Mouse (Mus musculus) neural tube, embryonic 15.5 days (tissue): Measurements from ENCODE around the gene Sema4g. TPM values are rescaled to one million over a fixed set of nuclear protein-coding genes. Genes with fewer than 3 reads are reported as not detected.
A peak's percentile ranks its signal among the peaks of the same experiment; 100 is the strongest.

Experiments
- ATAC-seq: fragments of 200-750 bp; cut with Nextera tagmentation; 2 replicates; pipeline ENCODE4 v1.8.0; 2017; ENCODE audit warnings: mild to moderate bottlenecking, moderate TSS enrichment, moderate library complexity; ENCODE audit not compliant: low FRiP score
- H3K27ac ChIP-seq: fragments of 300-500 bp; sonication (generic); replicated peaks from 2 replicates; pipeline ENCODE4 v1.5.1; 2015; ENCODE audit warnings: mild to moderate bottlenecking, inconsistent platforms
- H3K27me3 ChIP-seq: fragments of 300-500 bp; sonication (generic); replicated peaks from 2 replicates; pipeline ENCODE4 v1.6.1; 2015; ENCODE audit warnings: inconsistent platforms
- H3K36me3 ChIP-seq: fragments of 300-500 bp; sonication (generic); 2 replicates; pipeline ENCODE4 v1.6.1; 2015; ENCODE audit warnings: inconsistent platforms
- H3K4me1 ChIP-seq: fragments of 300-500 bp; sonication (generic); 2 replicates; pipeline ENCODE4 v1.6.1; 2015; ENCODE audit warnings: inconsistent platforms
- H3K4me2 ChIP-seq: fragments of 300-500 bp; sonication (generic); 2 replicates; pipeline ENCODE4 v1.6.1; 2015; ENCODE audit warnings: inconsistent platforms, mild to moderate bottlenecking, moderate library complexity
- H3K4me3 ChIP-seq: fragments of 300-500 bp; sonication (generic); replicated peaks from 2 replicates; pipeline ENCODE4 v1.5.1; 2015; ENCODE audit warnings: mild to moderate bottlenecking, inconsistent platforms
- H3K9ac ChIP-seq: fragments of 300-500 bp; sonication (generic); replicated peaks from 2 replicates; pipeline ENCODE4 v1.6.1; 2015; ENCODE audit warnings: mild to moderate bottlenecking, inconsistent platforms
- H3K9me3 ChIP-seq: fragments of 300-500 bp; sonication (generic); replicated peaks from 2 replicates; pipeline ENCODE4 v1.6.1; 2016; ENCODE audit warnings: inconsistent platforms
- WGBS: fragments of 180-500 bp; shearing (Covaris S2); methylation state at CpG from one replicate; pipeline ENCODE4 v1.1.7; 2015; ENCODE audit warnings: mixed read lengths; 5-methylcytosine and 5-hydroxymethylcytosine counted together
- polyA plus RNA-seq: library from polyadenylated mRNA; unstranded; fragments of >200 nt; fragmentation: Nextera tagmentation; extraction: Ambion mirVana; gene quantifications from 2 replicates; pipeline ENCODE4 v1.2.1, GENCODE M21; 2015

Sema4g gene
- polyA plus RNA-seq, 1 experiment from 2014 or later: 19.4 TPM

GRCm38 (mm10) chr19:44987004-44987403 lies 1.9 kb upstream of the Sema4g start:
- Histone ChIP-seq H3K9ac (no peak overlapping the region), H3K4me3 (no peak overlapping the region), H3K27ac (no peak overlapping the region), H3K4me1 (peaks cover 34% of the 10 kb centered on the region), H3K27me3 (0 out of 2 replicates have a peak, but pooled peaks cover 2% of the 10 kb centered on the region), H3K9me3 (no peaks in the 10 kb centered on the region), H3K36me3 (peaks cover 3% of the 10 kb centered on the region), H3K4me2 (no peak overlapping the region)
- 73% methylated on average over 6 of the region's 6 CpGs for WGBS
- no peak for ATAC-seq

- Histone ChIP-seq H3K27me3 (0 out of 2 replicates have a peak, but pooled peaks cover 2% of the 10 kb centered on the region), H3K4me1 (peaks cover 41% of the 10 kb centered on the region), H3K4me2 (no peak overlapping the region), H3K9me3 (no peaks in the 10 kb centered on the region), H3K9ac (no peak overlapping the region), H3K4me3 (no peak overlapping the region), H3K27ac (no peak overlapping the region), H3K36me3 (peaks cover 6% of the 10 kb centered on the region; the same call in 1 of the 2 replicates)
- ATAC-seq: no peak
- 63% methylated on average over 6 of the region's 6 CpGs for WGBS
Observed at GRCm38 (mm10) chr19:44987851-44988250, 1.1 kb upstream of the Sema4g start.

GRCm38 (mm10) chr19:44988321-44988720 lies 580 bp upstream of the Sema4g start:
- Histone ChIP-seq H3K27ac (peak overlapping the region; percentile 78; the same call in 1 of the 2 replicates), H3K9me3 (no peaks in the 10 kb centered on the region), H3K27me3 (0 out of 2 replicates have a peak, but pooled peaks cover 2% of the 10 kb centered on the region), H3K4me1 (peaks cover 41% of the 10 kb centered on the region), H3K36me3 (peaks cover 11% of the 10 kb centered on the region; the same call in 1 of the 2 replicates), H3K4me3 (peak overlapping the region; percentile 87), H3K9ac (peak overlapping the region; percentile 84), H3K4me2 (peak overlapping the region; percentile 85)
- no peak for ATAC-seq
- 23% methylated on average over 9 of the region's 9 CpGs for WGBS

GRCm38 (mm10) chr19:44989567-44990495 lies 930 bp downstream of the Sema4g start:
- H3K36me3 ChIP-seq: peaks cover 24% of the 10 kb centered on the region
- H3K27me3 ChIP-seq: 0 out of 2 replicates have a peak, but pooled peaks cover 2% of the 10 kb centered on the region
- peak overlapping the region; percentile 78 for H3K27ac ChIP-seq
- no peaks in the 10 kb centered on the region for H3K9me3 ChIP-seq
- H3K4me3 ChIP-seq: peak overlapping the region; percentile 87
- peaks cover 41% of the 10 kb centered on the region for H3K4me1 ChIP-seq
- peak; percentile 27; the same call in 1 of the 2 replicates for ATAC-seq
- WGBS: 6% methylated on average over 21 of the region's 22 CpGs
- H3K4me2 ChIP-seq: peak overlapping the region; percentile 85
- H3K9ac ChIP-seq: peak overlapping the region; percentile 84

- H3K9me3 ChIP-seq: no peaks in the 10 kb centered on the region
- 67% methylated on average over 8 of the region's 8 CpGs for WGBS
- H3K9ac ChIP-seq: no peak overlapping the region
- ATAC-seq: no peak
- H3K4me1 ChIP-seq: peaks cover 41% of the 10 kb centered on the region
- peaks cover 28% of the 10 kb centered on the region for H3K36me3 ChIP-seq
- peak overlapping the region; percentile 85 for H3K4me2 ChIP-seq
- H3K4me3 ChIP-seq: peak overlapping the region; percentile 87; the same call in 1 of the 2 replicates
- H3K27ac ChIP-seq: peak overlapping the region; percentile 78; the same call in 1 of the 2 replicates
- 0 out of 2 replicates have a peak, but pooled peaks cover 2% of the 10 kb centered on the region for H3K27me3 ChIP-seq
Observed at GRCm38 (mm10) chr19:44991031-44991430, 2.1 kb downstream of the Sema4g start.

GRCm38 (mm10) chr19:44992246-44992645 lies 3.3 kb downstream of the Sema4g start:
- H3K4me2 ChIP-seq: 0 out of 2 replicates have a peak overlapping the region, but pooled peaks have one; percentile 1
- no peak overlapping the region for H3K4me3 ChIP-seq
- H3K27me3 ChIP-seq: no peaks in the 10 kb centered on the region
- no peak overlapping the region for H3K9ac ChIP-seq
- no peaks in the 10 kb centered on the region for H3K9me3 ChIP-seq
- no peak for ATAC-seq
- H3K36me3 ChIP-seq: peaks cover 39% of the 10 kb centered on the region
- 58% methylated on average over 7 of the region's 7 CpGs for WGBS
- peaks cover 41% of the 10 kb centered on the region for H3K4me1 ChIP-seq
- H3K27ac ChIP-seq: no peak overlapping the region

- Histone ChIP-seq H3K4me3 (no peak overlapping the region), H3K4me1 (peaks cover 41% of the 10 kb centered on the region), H3K27me3 (no peaks in the 10 kb centered on the region), H3K9ac (no peak overlapping the region), H3K36me3 (peaks cover 44% of the 10 kb centered on the region), H3K9me3 (no peaks in the 10 kb centered on the region), H3K27ac (no peak overlapping the region), H3K4me2 (0 out of 2 replicates have a peak overlapping the region, but pooled peaks have one; percentile 1)
- ATAC-seq: no peak
- WGBS: 57% methylated on average over 7 of the region's 7 CpGs
Observed at GRCm38 (mm10) chr19:44992712-44993111, 3.8 kb downstream of the Sema4g start.

GRCm38 (mm10) chr19:44997786-44998185 lies 8.9 kb downstream of the Sema4g start:
- no peak overlapping the region for H3K4me3 ChIP-seq
- no peaks in the 10 kb centered on the region for H3K9me3 ChIP-seq
- no peak overlapping the region for H3K27ac ChIP-seq
- no peaks in the 10 kb centered on the region for H3K4me1 ChIP-seq
- no peak overlapping the region for H3K4me2 ChIP-seq
- no peaks in the 10 kb centered on the region for H3K27me3 ChIP-seq
- H3K9ac ChIP-seq: no peak overlapping the region
- WGBS: 88% methylated on average over 11 of the region's 11 CpGs
- peaks cover 86% of the 10 kb centered on the region for H3K36me3 ChIP-seq
- ATAC-seq: no peak

GRCm38 (mm10) chr19:44999647-45000046 lies 10.7 kb downstream of the Sema4g start:
- no peak overlapping the region for H3K27ac ChIP-seq
- ATAC-seq: no peak
- 82% methylated on average over 8 of the region's 8 CpGs for WGBS
- peaks cover 88% of the 10 kb centered on the region for H3K36me3 ChIP-seq
- peaks cover 18% of the 10 kb centered on the region; the same call in 1 of the 2 replicates for H3K4me1 ChIP-seq
- H3K9ac ChIP-seq: no peak overlapping the region
- no peak overlapping the region for H3K4me2 ChIP-seq
- no peak overlapping the region for H3K4me3 ChIP-seq
- H3K9me3 ChIP-seq: no peaks in the 10 kb centered on the region
- H3K27me3 ChIP-seq: no peaks in the 10 kb centered on the region

GRCm38 (mm10) chr19:45002301-45002700 lies 13.4 kb downstream of the Sema4g start:
- Histone ChIP-seq H3K27ac (no peak overlapping the region), H3K4me3 (no peak overlapping the region), H3K4me2 (no peak overlapping the region), H3K4me1 (peaks cover 37% of the 10 kb centered on the region), H3K9me3 (no peaks in the 10 kb centered on the region), H3K9ac (no peak overlapping the region), H3K36me3 (peaks cover 70% of the 10 kb centered on the region), H3K27me3 (no peaks in the 10 kb centered on the region)
- 65% methylated on average over 3 of the region's 3 CpGs for WGBS
- no peak for ATAC-seq

GRCm38 (mm10) chr19:45003740-45004516 lies 15.0 kb downstream of the Sema4g start:
- Histone ChIP-seq H3K4me2 (no peak overlapping the region), H3K4me3 (no peak overlapping the region), H3K36me3 (peaks cover 54% of the 10 kb centered on the region), H3K9ac (no peak overlapping the region; the same call in 1 of the 2 replicates), H3K9me3 (no peaks in the 10 kb centered on the region), H3K27me3 (no peaks in the 10 kb centered on the region), H3K27ac (no peak overlapping the region), H3K4me1 (peaks cover 50% of the 10 kb centered on the region)
- ATAC-seq: no peak
- 85% methylated on average over 7 of the region's 7 CpGs for WGBS
